ENCODE assay signal across 21 mouse cellular contexts in genomic region chr13:71653212-71653938, GRCm38 (mm10).
A peak's percentile ranks its signal among the peaks of the same experiment; 100 is the strongest.
DNase-seq lines count a peak whose midpoint lies in the region; ATAC-seq lines count a peak whose summit lies in the region.
"Had no signal": no experiment of that assay in that cellular context is flagged by ENCODE, and none has a peak within 500 bp of the region (broad histone marks: within the 10 kb centered on the region; RNA-seq: fewer than 3 reads in every experiment).

No protein-coding gene starts in this region.

- no peak overlapping the region for H3K4me3 ChIP-seq in kidney, embryonic 14.5 days (ENCODE audit: low read length)
- H3K4me3 ChIP-seq: embryonic facial prominence, embryonic 12.5 days; forebrain, embryonic 10.5 days; limb, embryonic 15.5 days; neural tube, embryonic 12.5 days had no signal

- H3K36me3 ChIP-seq in kidney, embryonic 14.5 days (ENCODE audit: control insufficient read depth, insufficient read depth, low read length), result no peaks in the 10 kb centered on the region
- H3K36me3 ChIP-seq: embryonic facial prominence, embryonic 12.5 days; forebrain, embryonic 10.5 days; limb, embryonic 15.5 days; neural tube, embryonic 12.5 days had no signal

- WGBS in kidney, embryonic 14.5 days, result 23% methylated on average over 8 of the region's 8 CpGs

- H3K27me3 ChIP-seq in kidney, embryonic 14.5 days (ENCODE audit: control insufficient read depth, insufficient read depth, low read length), result peaks cover 7% of the 10 kb centered on the region; the same call in 1 of the 2 replicates
- H3K27me3 ChIP-seq: embryonic facial prominence, embryonic 12.5 days; limb, embryonic 15.5 days; neural tube, embryonic 12.5 days had no signal

- no peak for ATAC-seq in kidney, embryonic 14.5 days (ENCODE audit: low FRiP score, low TSS enrichment)
- ATAC-seq: activated CD4-positive, CD25-positive, alpha-beta regulatory T cell, adult 4 months; liver, postnatal 0 days; midbrain, embryonic 16.5 days had no signal

- DNase-seq in gastrocnemius, adult 18-20 months (ENCODE audit: low spot score), result peak; percentile 28
- no peak for DNase-seq in gastrocnemius, postnatal 4 days (ENCODE audit: low spot score in 2 of 2)
- peak; percentile 5 for DNase-seq in kidney, postnatal 14 days
- peak; percentile 42 for DNase-seq in embryo, embryonic 11 days
- DNase-seq in mesoderm, embryonic 11.5 days (ENCODE audit: low read depth, low spot score), result peak; percentile 66
- no peak for DNase-seq in left cerebral cortex, adult 8-10 months (ENCODE audit: low spot score in 2 of 2)
- no peak for DNase-seq in retina, postnatal 1 day
- DNase-seq: adrenal gland, postnatal 36 days; cerebellum, adult 9-11 months; heart, postnatal 10 days; kidney, adult 11 months; liver, postnatal 0 days; spleen, adult 18-20 months; thymus, postnatal 36 days had no signal

- no peak overlapping the region for H3K9ac ChIP-seq in kidney, embryonic 14.5 days (ENCODE audit: low read depth, low read length)
- H3K9ac ChIP-seq: embryonic facial prominence, embryonic 12.5 days; limb, embryonic 15.5 days; liver, postnatal 0 days; neural tube, embryonic 12.5 days had no signal

- 0 out of 2 replicates have a peak, but pooled peaks cover 5% of the 10 kb centered on the region for H3K4me1 ChIP-seq in kidney, embryonic 14.5 days (ENCODE audit: control insufficient read depth, insufficient read depth, low read length)
- H3K4me1 ChIP-seq: embryonic facial prominence, embryonic 12.5 days; limb, embryonic 15.5 days had no signal

- no peak overlapping the region for H3K4me2 ChIP-seq in kidney, embryonic 14.5 days (replicated peaks; ENCODE audit: low read depth, low read length)
- H3K4me2 ChIP-seq: embryonic facial prominence, embryonic 12.5 days; limb, embryonic 15.5 days; neural tube, embryonic 12.5 days had no signal

- H3K9me3 ChIP-seq in kidney, embryonic 14.5 days (ENCODE audit: control insufficient read depth, low read length), result no peaks in the 10 kb centered on the region
- H3K9me3 ChIP-seq: embryonic facial prominence, embryonic 12.5 days; forebrain, embryonic 10.5 days; limb, embryonic 15.5 days; neural tube, embryonic 12.5 days had no signal

- H3K27ac ChIP-seq in kidney, embryonic 14.5 days (ENCODE audit: low read depth, low read length), result no peak overlapping the region
- H3K27ac ChIP-seq: embryonic facial prominence, embryonic 12.5 days; forebrain, embryonic 10.5 days; limb, embryonic 15.5 days; neural tube, embryonic 12.5 days had no signal

Comparison
In these comparisons a context has a peak if more than half of its experiments do, and no peak if none do; other contexts are left out.
1. DNase-seq: peak in gastrocnemius, adult 18-20 months (single experiment), kidney, postnatal 14 days (single experiment), embryo, embryonic 11 days (single experiment) and mesoderm, embryonic 11.5 days (single experiment); none in gastrocnemius, postnatal 4 days (0 of 2), left cerebral cortex, adult 8-10 months (0 of 2) and retina, postnatal 1 day (single experiment).